Mouse (Mus musculus) heart, postnatal 0 days (tissue): Measurements from ENCODE around the gene 5330417C22Rik. TPM values are rescaled to one million over a fixed set of nuclear protein-coding genes. Genes with fewer than 3 reads are reported as not detected.
"Not testable (repeated sequence)": the region's sequence is repeated elsewhere in the genome, so short reads cannot be mapped to it uniquely, and the experiment has no call there.

Experiments
- ATAC-seq: fragments of 200-750 bp; cut with Nextera tagmentation; 2 replicates; pipeline ENCODE4 v1.8.0; 2017; ENCODE audit warnings: low read depth, moderate number of reproducible peaks, moderate library complexity; ENCODE audit not compliant: insufficient read depth
- DNase-seq: peaks from one replicate; pipeline ENCODE4 v3.0.0-alpha.2; 2016; ENCODE audit warnings: low spot score
- H3K27ac ChIP-seq: fragments of 300-500 bp; sonication (generic); 2 replicates; pipeline ENCODE4 v1.5.1; 2014; ENCODE audit warnings: low read depth, mild to moderate bottlenecking
- H3K27me3 ChIP-seq: fragments of 300-500 bp; sonication (generic); 2 replicates; pipeline ENCODE4 v1.6.1; 2014; ENCODE audit warnings: low read length, mixed read lengths; ENCODE audit not compliant: control insufficient read depth, insufficient read depth
- H3K36me3 ChIP-seq: fragments of 300-500 bp; sonication (generic); replicated peaks from 2 replicates; pipeline ENCODE4 v1.6.1; 2014; ENCODE audit warnings: low read length, mixed read lengths; ENCODE audit not compliant: control insufficient read depth, insufficient read depth
- H3K4me1 ChIP-seq: fragments of 300-500 bp; sonication (generic); 2 replicates; pipeline ENCODE4 v1.6.1; 2014; ENCODE audit warnings: antibody characterized with exemption; ENCODE audit not compliant: control insufficient read depth, insufficient read depth
- H3K4me2 ChIP-seq: fragments of 300-500 bp; sonication (generic); 2 replicates; pipeline ENCODE4 v1.6.1; 2014; ENCODE audit warnings: low read depth, mild to moderate bottlenecking, low read length, moderate library complexity
- H3K4me3 ChIP-seq: fragments of 300-500 bp; sonication (generic); 2 replicates; pipeline ENCODE4 v1.5.1; 2014; ENCODE audit warnings: low read depth, low read length
- H3K9ac ChIP-seq: fragments of 300-500 bp; sonication (generic); replicated peaks from 2 replicates; pipeline ENCODE4 v1.6.1; 2014; ENCODE audit warnings: low read depth, low read length, mixed read lengths
- H3K9me3 ChIP-seq: fragments of 300-500 bp; sonication (generic); replicated peaks from 2 replicates; pipeline ENCODE4 v1.6.1; 2016; ENCODE audit warnings: low read length; ENCODE audit not compliant: control insufficient read depth
- CTCF ChIP-seq: IDR thresholded peaks from 2 replicates; pipeline ENCODE4 v1.5.1; 2016; ENCODE audit warnings: antibody characterized with exemption, control low read depth, low read depth
- EP300 ChIP-seq: IDR thresholded peaks from 2 replicates; pipeline ENCODE4 v1.6.1; 2016; ENCODE audit warnings: antibody characterized with exemption, low read depth
- WGBS: fragments of 180-500 bp; shearing (Covaris S2); extraction: QIAGEN DNeasy Blood & Tissue Kit; methylation state at CpG from one replicate; pipeline ENCODE4 v1.1.7; 2014; 5-methylcytosine and 5-hydroxymethylcytosine counted together
- polyA plus RNA-seq: library from polyadenylated mRNA; unstranded; fragments of >200 nt; fragmentation: Nextera tagmentation; extraction: Ambion mirVana; gene quantifications from 2 replicates; pipeline ENCODE4 v1.2.1, GENCODE M21; 2015
- total RNA-seq: library from RNA; depleted of rRNA; stranded (reverse); fragments of >200 nt; gene quantifications from 2 replicates; pipeline ENCODE4 v1.2.3, GENCODE M21; 2014; ENCODE audit warnings: low replicate concordance

The 5330417C22Rik gene
- total and polyA plus RNA-seq, 2 experiments from 2014 or later, result 0.04 to 0.34 TPM

- Histone ChIP-seq H3K36me3 (no peaks in the 10 kb centered on the region), H3K9ac (no peak overlapping the region), H3K4me2 (no peak overlapping the region), H3K9me3 (no peaks in the 10 kb centered on the region), H3K4me1 (no peaks in the 10 kb centered on the region), H3K27me3 (no peaks in the 10 kb centered on the region), H3K4me3 (no peak overlapping the region), H3K27ac (no peak overlapping the region)
- WGBS, result 75% methylated on average over 3 of the region's 4 CpGs
- TF ChIP-seq CTCF, result no peak
- no peak for TF ChIP-seq EP300
- ATAC-seq, result no peak
- DNase-seq, result no peak
Measured at GRCm38 (mm10) chr3:108508745-108509474, 27.4 kb downstream of the 5330417C22Rik start.

- H3K27me3 ChIP-seq, result no peaks in the 10 kb centered on the region
- ATAC-seq, result no peak
- DNase-seq, result no peak
- H3K4me3 ChIP-seq, result no peak overlapping the region
- 66% methylated on average over 4 of the region's 4 CpGs for WGBS
- H3K4me2 ChIP-seq, result no peak overlapping the region
- no peaks in the 10 kb centered on the region for H3K9me3 ChIP-seq
- H3K4me1 ChIP-seq, result no peaks in the 10 kb centered on the region
- H3K36me3 ChIP-seq, result no peaks in the 10 kb centered on the region
- H3K9ac ChIP-seq, result no peak overlapping the region
- TF ChIP-seq EP300 (no peak), CTCF (no peak)
- no peak overlapping the region for H3K27ac ChIP-seq
Measured at GRCm38 (mm10) chr3:108503908-108504307, 32.4 kb downstream of the 5330417C22Rik start.

- H3K36me3 ChIP-seq, H3K9ac ChIP-seq, H3K9me3 ChIP-seq, H3K4me1 ChIP-seq, DNase-seq, H3K27ac ChIP-seq, H3K27me3 ChIP-seq, H3K4me3 ChIP-seq, ATAC-seq, H3K4me2 ChIP-seq: not testable (repeated sequence)
- 75% methylated on average over 3 of the region's 3 CpGs for WGBS
Measured at GRCm38 (mm10) chr3:108501411-108501810, 34.9 kb downstream of the 5330417C22Rik start.

GRCm38 (mm10) chr3:108499826-108500225, 36.5 kb downstream of the 5330417C22Rik start:
- ATAC-seq, result no peak
- Histone ChIP-seq H3K4me1 (no peaks in the 10 kb centered on the region; the same call in 1 of the 2 replicates), H3K9ac (no peak overlapping the region), H3K27ac (no peak overlapping the region), H3K27me3 (no peaks in the 10 kb centered on the region), H3K36me3 (no peaks in the 10 kb centered on the region), H3K9me3 (no peaks in the 10 kb centered on the region), H3K4me3 (no peak overlapping the region), H3K4me2 (no peak overlapping the region)
- TF ChIP-seq EP300, result no peak
- TF ChIP-seq CTCF, result no peak
- 45% methylated on average over 8 of the region's 8 CpGs for WGBS
- DNase-seq, result no peak

- Histone ChIP-seq H3K27me3 (no peaks in the 10 kb centered on the region), H3K9ac (no peak overlapping the region), H3K4me3 (no peak overlapping the region), H3K4me1 (no peaks in the 10 kb centered on the region; the same call in 1 of the 2 replicates), H3K9me3 (no peaks in the 10 kb centered on the region), H3K36me3 (no peaks in the 10 kb centered on the region), H3K27ac (no peak overlapping the region), H3K4me2 (no peak overlapping the region)
- WGBS, result 32% methylated on average over 9 of the region's 9 CpGs
- TF ChIP-seq CTCF, result no peak
- no peak for TF ChIP-seq EP300
- DNase-seq (no peak), ATAC-seq (no peak)
Measured at GRCm38 (mm10) chr3:108497602-108498001, 38.7 kb downstream of the 5330417C22Rik start.

- Histone ChIP-seq H3K4me3 (no peak overlapping the region), H3K36me3 (no peaks in the 10 kb centered on the region), H3K27me3 (no peaks in the 10 kb centered on the region), H3K4me1 (no peaks in the 10 kb centered on the region; the same call in 1 of the 2 replicates), H3K9ac (no peak overlapping the region), H3K4me2 (no peak overlapping the region), H3K9me3 (no peaks in the 10 kb centered on the region), H3K27ac (no peak overlapping the region)
- no peak for DNase-seq
- no peak for TF ChIP-seq CTCF
- no peak for TF ChIP-seq EP300
- no peak for ATAC-seq
- 39% methylated on average over 4 of the region's 4 CpGs for WGBS
Measured at GRCm38 (mm10) chr3:108495486-108495885, 40.9 kb downstream of the 5330417C22Rik start.
